Mouse (Mus musculus): ENCODE results near the gene Prpf6. TPM values are rescaled to one million over a fixed set of nuclear protein-coding genes. Genes with fewer than 3 reads are reported as not detected.

The Prpf6 gene
- polyA plus RNA-seq, 1 experiment from 2014 or later, result 33.6 TPM

DNA sequence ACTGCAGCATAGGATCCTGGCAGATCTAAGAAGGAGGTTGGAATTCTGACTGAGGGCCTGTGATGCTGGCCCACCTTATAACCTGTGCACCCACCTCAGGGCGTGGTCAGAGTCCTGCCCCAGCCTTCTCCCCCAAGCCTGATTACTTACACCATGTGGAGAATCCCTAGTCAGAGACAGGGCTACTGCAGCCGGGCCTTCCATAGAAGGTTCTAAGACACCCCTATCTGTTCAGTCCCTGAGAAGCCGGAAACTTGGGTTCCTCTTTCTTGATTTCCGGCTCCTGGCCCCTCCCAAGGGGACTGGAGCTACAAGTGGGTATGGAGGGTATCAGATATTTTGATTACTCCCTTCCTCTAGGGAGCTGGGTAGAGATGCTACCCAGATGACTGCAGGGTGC lies 99.9 kb downstream of the Prpf6 start:
- H3K36me3 ChIP-seq, result peaks cover 13% of the 10 kb centered on the region
- peak overlapping the region; percentile 28 for H3K4me3 ChIP-seq (replicated peaks)
- 37% methylated on average over 4 of the region's 4 CpGs for WGBS (ENCODE audit: insufficient replicate concordance)
- peak overlapping the region; percentile 13; the same call in 1 of the 2 replicates for H3K9ac ChIP-seq
- H3K27ac ChIP-seq, result no peak overlapping the region
- H3K9me3 ChIP-seq (replicated peaks), result no peaks in the 10 kb centered on the region
- DNase-seq, result no peak
- peaks cover 30% of the 10 kb centered on the region for H3K27me3 ChIP-seq
- peaks cover 30% of the 10 kb centered on the region for H3K4me1 ChIP-seq (replicated peaks)
- peak overlapping the region; percentile 78 for H3K4me2 ChIP-seq
- ATAC-seq (ENCODE audit: low read depth), result no peak

- 64% methylated on average over 3 of the region's 3 CpGs for WGBS (ENCODE audit: insufficient replicate concordance)
- no peaks in the 10 kb centered on the region for H3K9me3 ChIP-seq (replicated peaks)
- no peak overlapping the region for H3K27ac ChIP-seq
- no peak for DNase-seq
- peaks cover 8% of the 10 kb centered on the region for H3K36me3 ChIP-seq
- ATAC-seq (ENCODE audit: low read depth), result no peak
- H3K4me1 ChIP-seq (replicated peaks), result peaks cover 30% of the 10 kb centered on the region
- peak overlapping the region; percentile 78 for H3K4me2 ChIP-seq
- 0 out of 2 replicates have a peak overlapping the region, but pooled peaks have one; percentile 62 for H3K9ac ChIP-seq
- H3K4me3 ChIP-seq (replicated peaks), result peak overlapping the region; percentile 61
- H3K27me3 ChIP-seq, result peaks cover 30% of the 10 kb centered on the region
Observed at GRCm38 (mm10) chr2:181692304-181692703, 100.6 kb downstream of the Prpf6 start.

DNA sequence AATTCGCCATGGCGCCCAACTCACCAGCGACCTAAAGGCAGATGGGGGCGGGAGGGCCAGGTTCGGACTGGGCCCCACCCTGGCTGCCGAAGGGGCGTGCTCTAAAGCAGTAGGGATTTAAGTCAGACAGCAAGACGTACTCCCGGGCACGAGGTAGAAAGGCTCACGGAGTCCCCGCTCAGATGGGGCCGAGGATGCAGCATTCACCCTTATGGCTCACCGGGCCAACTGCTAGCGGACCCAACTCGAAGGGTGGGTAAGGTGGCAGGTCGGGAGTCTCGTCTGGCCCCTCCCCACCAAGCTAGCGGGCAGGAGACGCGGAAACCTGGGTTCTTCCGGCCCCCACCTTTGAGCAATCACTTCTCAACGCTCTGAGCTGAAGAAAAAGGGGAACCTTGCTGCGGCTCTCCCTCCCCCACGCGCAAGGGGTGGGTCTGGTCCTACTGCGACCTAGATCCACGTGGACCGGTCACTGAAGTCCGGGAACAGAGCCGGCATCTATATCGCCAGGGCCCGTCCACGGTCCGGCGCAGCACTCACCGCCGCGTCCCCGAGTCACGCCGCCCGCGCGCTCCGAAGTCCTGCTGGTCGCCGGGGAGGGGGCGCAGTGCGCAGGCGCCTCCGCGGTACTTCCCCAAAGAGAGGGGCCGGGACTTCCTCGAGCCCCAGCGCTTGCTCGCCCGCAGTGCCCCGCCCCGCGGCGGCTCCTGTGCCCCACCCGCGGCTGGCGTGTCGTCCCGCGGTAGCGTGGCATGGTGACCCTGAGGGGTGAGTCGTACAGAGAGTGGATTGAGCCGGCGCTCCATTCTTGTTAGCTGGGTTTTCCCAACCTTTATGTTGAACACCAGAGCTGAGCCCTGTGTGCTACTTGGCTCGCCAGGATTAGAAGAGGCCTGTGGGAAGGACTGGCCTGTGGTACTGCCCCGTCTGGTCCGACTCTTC lies 101.9 kb downstream of the Prpf6 start, which contains the start of gene Rgs19:
TSS of gene Rgs19 (minus strand) at position 639 of the 942 bp plus-strand sequence.
- peak within 1 kb of the TSS; percentile 62 for H3K9ac ChIP-seq
- H3K4me3 ChIP-seq (replicated peaks), result peak within 1 kb of the TSS; percentile 61
- ATAC-seq (ENCODE audit: low read depth), result peak; percentile 63
- no peaks in the 10 kb centered on the region for H3K9me3 ChIP-seq (replicated peaks)
- DNase-seq, result peak; percentile 51
- H3K36me3 ChIP-seq, result peaks cover 8% of the 10 kb centered on the region
- peaks cover 30% of the 10 kb centered on the region for H3K4me1 ChIP-seq (replicated peaks)
- H3K27ac ChIP-seq, result peak within 1 kb of the TSS; percentile 34; the same call in 1 of the 2 replicates
- H3K27me3 ChIP-seq, result peaks cover 30% of the 10 kb centered on the region
- WGBS (ENCODE audit: insufficient replicate concordance), result under 1% methylated on average over 75 of the region's 75 CpGs
- peak within 1 kb of the TSS; percentile 78 for H3K4me2 ChIP-seq

DNA sequence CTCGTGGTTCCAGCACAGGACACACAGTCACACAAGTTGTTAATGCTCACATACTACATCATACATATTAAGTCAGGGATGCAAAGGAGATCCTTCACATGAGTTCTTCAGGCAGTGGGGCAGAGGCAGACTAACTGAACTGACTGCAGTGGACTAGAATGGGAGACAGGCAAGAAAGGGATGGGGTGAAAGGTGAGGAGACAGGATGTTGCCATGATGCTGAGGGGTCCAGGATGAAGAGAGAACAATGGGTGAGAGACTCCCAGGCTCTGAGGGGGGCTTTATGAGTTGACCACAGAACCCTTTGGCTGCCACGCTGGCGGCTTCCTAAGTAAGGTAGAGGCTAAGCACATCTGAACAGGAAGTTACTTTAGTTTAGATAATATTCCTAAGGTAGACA lies 102.9 kb downstream of the Prpf6 start:
- ATAC-seq (ENCODE audit: low read depth) (no peak), DNase-seq (no peak)
- Histone ChIP-seq H3K9me3 (replicated peaks) (no peaks in the 10 kb centered on the region), H3K36me3 (peaks cover under 1% of the 10 kb centered on the region; the same call in 1 of the 2 replicates), H3K27ac (no peak overlapping the region), H3K4me3 (replicated peaks) (no peak overlapping the region), H3K4me2 (peak overlapping the region; percentile 78), H3K4me1 (replicated peaks) (peaks cover 30% of the 10 kb centered on the region), H3K27me3 (peaks cover 30% of the 10 kb centered on the region), H3K9ac (no peak overlapping the region)
- 56% methylated on average over 3 of the region's 3 CpGs for WGBS (ENCODE audit: insufficient replicate concordance)

DNA sequence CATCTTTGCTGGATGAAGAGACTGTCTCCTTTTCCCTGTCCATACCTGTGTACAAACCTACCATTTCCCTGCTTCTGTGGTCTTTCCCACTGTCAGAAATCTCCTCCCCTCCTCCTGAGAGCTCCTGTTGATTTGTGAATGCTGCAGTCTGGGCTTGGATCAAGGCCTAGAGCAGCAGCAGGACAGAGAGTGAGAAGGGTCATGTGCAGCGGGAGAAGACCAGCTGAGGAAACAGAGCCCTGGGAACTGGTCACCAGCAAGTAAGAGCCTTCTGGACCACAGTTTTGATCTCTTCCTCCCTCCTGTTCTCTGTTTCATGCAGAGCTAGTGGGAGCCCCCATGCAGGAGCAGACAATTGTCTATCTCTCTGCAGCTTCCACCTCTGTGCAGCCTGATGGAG lies 104.1 kb downstream of the Prpf6 start:
- no peaks in the 10 kb centered on the region for H3K36me3 ChIP-seq
- no peak overlapping the region for H3K4me2 ChIP-seq
- no peak overlapping the region for H3K9ac ChIP-seq
- no peak overlapping the region for H3K27ac ChIP-seq
- no peak overlapping the region for H3K4me3 ChIP-seq (replicated peaks)
- peaks cover 30% of the 10 kb centered on the region for H3K27me3 ChIP-seq
- H3K4me1 ChIP-seq (replicated peaks), result peaks cover 30% of the 10 kb centered on the region
- DNase-seq, result no peak
- no peak for ATAC-seq (ENCODE audit: low read depth)
- no peaks in the 10 kb centered on the region for H3K9me3 ChIP-seq (replicated peaks)
- 57% methylated on average over 1 of the region's 1 CpGs for WGBS (ENCODE audit: insufficient replicate concordance)

DNA sequence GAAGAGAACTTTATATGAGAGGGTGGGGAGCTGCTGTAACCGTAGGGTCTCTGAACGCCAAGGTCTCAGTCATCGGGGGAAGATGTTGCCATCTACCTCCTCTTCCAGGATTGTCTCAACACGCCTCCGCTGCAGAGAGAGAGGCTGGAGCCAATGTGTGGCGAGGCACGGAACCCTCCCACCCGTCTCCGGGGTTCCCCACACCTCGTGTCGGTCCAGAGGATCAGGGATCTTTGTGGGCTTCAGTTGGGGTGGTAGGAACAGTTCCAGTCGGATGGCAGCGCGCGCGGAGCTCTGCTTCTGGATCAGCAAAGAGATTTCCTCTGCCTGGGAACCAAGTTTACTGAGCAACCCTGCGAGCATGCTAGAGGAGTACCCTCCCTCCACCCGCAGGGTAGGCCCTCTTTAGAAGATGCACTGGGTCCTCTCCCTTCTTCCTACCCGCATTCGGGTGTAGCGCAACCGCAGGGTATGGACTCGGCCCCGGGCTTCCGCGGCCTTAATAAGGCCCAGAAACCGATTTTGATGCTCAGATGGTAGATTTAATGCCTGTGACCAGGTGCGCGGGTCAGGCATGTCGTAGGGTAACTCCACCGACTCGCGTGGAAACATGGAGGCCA lies 105.2 kb downstream of the Prpf6 start:
- 74% methylated on average over 33 of the region's 33 CpGs for WGBS (ENCODE audit: insufficient replicate concordance)
- H3K4me3 ChIP-seq (replicated peaks), result no peak overlapping the region
- DNase-seq (no peak), ATAC-seq (ENCODE audit: low read depth) (no peak)
- peaks cover 19% of the 10 kb centered on the region for H3K4me1 ChIP-seq (replicated peaks)
- H3K36me3 ChIP-seq, result no peaks in the 10 kb centered on the region
- no peak overlapping the region for H3K4me2 ChIP-seq
- no peak overlapping the region for H3K9ac ChIP-seq
- no peaks in the 10 kb centered on the region for H3K9me3 ChIP-seq (replicated peaks)
- no peak overlapping the region for H3K27ac ChIP-seq
- H3K27me3 ChIP-seq, result peaks cover 30% of the 10 kb centered on the region

DNA sequence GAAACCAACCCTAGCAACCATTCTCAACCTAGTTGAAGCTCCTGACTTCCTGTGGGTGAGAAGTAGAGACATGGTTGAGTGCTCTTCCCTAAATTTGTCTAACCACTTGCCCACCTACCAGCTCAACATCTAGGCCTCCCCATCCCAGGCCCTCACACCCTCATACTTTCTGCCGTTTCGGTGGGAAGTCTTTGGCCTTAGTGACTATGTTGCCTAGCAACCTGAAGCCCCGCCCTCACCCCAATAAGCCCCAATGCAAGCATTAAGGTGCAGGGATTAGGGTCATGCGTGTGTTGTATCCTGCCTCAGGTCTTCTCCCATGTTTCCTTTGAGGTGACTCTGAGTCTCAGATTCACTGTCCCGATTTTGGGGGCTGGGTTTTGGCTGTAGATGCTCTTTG lies 106.6 kb downstream of the Prpf6 start, which contains the start of gene Lkaaear1:
TSS of gene Lkaaear1 (minus strand) at position 202 of the 400 bp plus-strand sequence.
- H3K27ac ChIP-seq, result no peak within 1 kb of the TSS
- H3K4me2 ChIP-seq, result no peak within 1 kb of the TSS
- H3K9ac ChIP-seq, result no peak within 1 kb of the TSS
- no peak for DNase-seq
- 46% methylated on average over 5 of the region's 5 CpGs for WGBS (ENCODE audit: insufficient replicate concordance)
- no peak for ATAC-seq (ENCODE audit: low read depth)
- peaks cover 5% of the 10 kb centered on the region for H3K4me1 ChIP-seq (replicated peaks)
- no peaks in the 10 kb centered on the region for H3K36me3 ChIP-seq
- peaks cover 24% of the 10 kb centered on the region for H3K27me3 ChIP-seq
- H3K9me3 ChIP-seq (replicated peaks), result no peaks in the 10 kb centered on the region
- H3K4me3 ChIP-seq (replicated peaks), result no peak within 1 kb of the TSS

Small RNA genes lying within 50 kb of the gene (microRNA-seq; reads per million reads assigned to microRNA genes)
- gene Mir7006, result not detected

Other genes with a start within 250 kb of the Prpf6 start
- gene Zgpat, start 226.9 kb upstream of the Prpf6 start, polyA plus RNA-seq (2015; fragmentation: Nextera tagmentation; extraction: Ambion mirVana), result 12.3 and 13.8 TPM in 2 replicates
- gene Arfrp1, start 226.5 kb upstream of the Prpf6 start, polyA plus RNA-seq (2015; fragmentation: Nextera tagmentation; extraction: Ambion mirVana), result 26.6 and 27.8 TPM in 2 replicates
- 5.1 and 6.0 TPM in 2 replicates for gene Lime1, start 211.8 kb upstream of the Prpf6 start, polyA plus RNA-seq (2015; fragmentation: Nextera tagmentation; extraction: Ambion mirVana)
- gene Zbtb46, start 132.4 kb upstream of the Prpf6 start, polyA plus RNA-seq (2015; fragmentation: Nextera tagmentation; extraction: Ambion mirVana), result 10.2 and 10.7 TPM in 2 replicates
- 0.06 TPM in 2 replicates for gene Abhd16b, start 98.7 kb upstream of the Prpf6 start, polyA plus RNA-seq (2015; fragmentation: Nextera tagmentation; extraction: Ambion mirVana)
- gene Tpd52l2, start 94.7 kb upstream of the Prpf6 start, polyA plus RNA-seq (2015; fragmentation: Nextera tagmentation; extraction: Ambion mirVana), result 83.0 and 87.8 TPM in 2 replicates
- gene Dnajc5, start 71.4 kb upstream of the Prpf6 start, polyA plus RNA-seq (2015; fragmentation: Nextera tagmentation; extraction: Ambion mirVana), result 29.6 and 35.7 TPM in 2 replicates
- gene Uckl1, start 7.0 kb upstream of the Prpf6 start, polyA plus RNA-seq (2015; fragmentation: Nextera tagmentation; extraction: Ambion mirVana), result 19.8 and 22.1 TPM in 2 replicates
- 8.4 and 9.0 TPM in 2 replicates for gene Zfp512b, start 935 bp downstream of the Prpf6 start, polyA plus RNA-seq (2015; fragmentation: Nextera tagmentation; extraction: Ambion mirVana)
- gene Samd10, start 7.3 kb downstream of the Prpf6 start, polyA plus RNA-seq (2015; fragmentation: Nextera tagmentation; extraction: Ambion mirVana), result 2.2 and 2.4 TPM in 2 replicates
- not detected in 2 replicates for gene Gm29797, start 65.2 kb downstream of the Prpf6 start, polyA plus RNA-seq (2015; fragmentation: Nextera tagmentation; extraction: Ambion mirVana)
- gene Sox18, start 79.8 kb downstream of the Prpf6 start, polyA plus RNA-seq (2015; fragmentation: Nextera tagmentation; extraction: Ambion mirVana), result 6.4 and 6.5 TPM in 2 replicates
- gene Tcea2, start 88.4 kb downstream of the Prpf6 start, polyA plus RNA-seq (2015; fragmentation: Nextera tagmentation; extraction: Ambion mirVana), result 2.4 and 2.6 TPM in 2 replicates
- 17.7 and 19.9 TPM in 2 replicates for gene Rgs19, start 102.1 kb downstream of the Prpf6 start, polyA plus RNA-seq (2015; fragmentation: Nextera tagmentation; extraction: Ambion mirVana)
- gene Lkaaear1, start 106.6 kb downstream of the Prpf6 start, polyA plus RNA-seq (2015; fragmentation: Nextera tagmentation; extraction: Ambion mirVana), result not detected in 2 replicates
- 0.24 and 0.45 TPM in 2 replicates for gene Oprl1, start 123.1 kb downstream of the Prpf6 start, polyA plus RNA-seq (2015; fragmentation: Nextera tagmentation; extraction: Ambion mirVana)
- gene Myt1, start 171.5 kb downstream of the Prpf6 start, polyA plus RNA-seq (2015; fragmentation: Nextera tagmentation; extraction: Ambion mirVana), result 0.12 TPM in 1 of 2 replicates, not detected in the other
- 14.2 and 16.9 TPM in 2 replicates for gene Pcmtd2, start 246.0 kb downstream of the Prpf6 start, polyA plus RNA-seq (2015; fragmentation: Nextera tagmentation; extraction: Ambion mirVana)